Mouse (Mus musculus) layer of hippocampus, adult 11-12 months (tissue): ENCODE results near the gene Ap4e1.
"Not testable (repeated sequence)": the region's sequence is repeated elsewhere in the genome, so short reads cannot be mapped to it uniquely, and the experiment has no call there.

Source experiments
- DNase-seq: peaks from one replicate; pipeline ENCODE4 v3.0.0; 2022; ENCODE audit warnings: low spot score

The Ap4e1 gene

GRCm38 (mm10) chr2:127077611-127078010, 69.1 kb downstream of the Ap4e1 start:
- no peak for DNase-seq

- DNase-seq = not testable (repeated sequence)
Observed at GRCm38 (mm10) chr2:127079066-127079465, 70.5 kb downstream of the Ap4e1 start.

GRCm38 (mm10) chr2:127079881-127080590, 71.5 kb downstream of the Ap4e1 start:
- DNase-seq = no peak

- DNase-seq = no peak
Observed at GRCm38 (mm10) chr2:127080591-127081218, 72.2 kb downstream of the Ap4e1 start.

GRCm38 (mm10) chr2:127086235-127086634, 77.7 kb downstream of the Ap4e1 start:
- no peak for DNase-seq

GRCm38 (mm10) chr2:127090151-127090550, 81.6 kb downstream of the Ap4e1 start:
- DNase-seq = not testable (repeated sequence)

GRCm38 (mm10) chr2:127092000-127092399, 83.5 kb downstream of the Ap4e1 start:
- no peak for DNase-seq

- no peak for DNase-seq
Observed at GRCm38 (mm10) chr2:127108986-127109385, 100.5 kb downstream of the Ap4e1 start.
